Mouse (Mus musculus) liver, embryonic 13.5 days (tissue): ENCODE results near the gene Klk12. TPM values are rescaled to one million over a fixed set of nuclear protein-coding genes. Genes with fewer than 3 reads are reported as not detected.

ENCODE experiments used
- ATAC-seq: fragments of 200-750 bp; cut with Nextera tagmentation; 2 replicates; pipeline ENCODE4 v1.8.0; 2017; ENCODE audit warnings: low read depth, mild to moderate bottlenecking, moderate number of reproducible peaks, moderate library complexity
- DNase-seq: peaks from one replicate; pipeline ENCODE4 v3.0.0; 2022
- H3K27ac ChIP-seq: fragments of 300-500 bp; sonication (generic); 2 replicates; pipeline ENCODE4 v1.5.1; 2015; ENCODE audit warnings: moderate library complexity, mild to moderate bottlenecking, inconsistent platforms
- H3K27me3 ChIP-seq: fragments of 300-500 bp; sonication (generic); 2 replicates; pipeline ENCODE4 v1.6.1; 2015; ENCODE audit warnings: mild to moderate bottlenecking, inconsistent platforms
- H3K36me3 ChIP-seq: fragments of 300-500 bp; sonication (generic); 2 replicates; pipeline ENCODE4 v1.6.1; 2015; ENCODE audit warnings: mild to moderate bottlenecking, inconsistent platforms
- H3K4me1 ChIP-seq: fragments of 300-500 bp; sonication (generic); replicated peaks from 2 replicates; pipeline ENCODE4 v1.6.1; 2015; ENCODE audit warnings: inconsistent platforms
- H3K4me2 ChIP-seq: fragments of 300-500 bp; sonication (generic); 2 replicates; pipeline ENCODE4 v1.6.1; 2015; ENCODE audit warnings: inconsistent platforms, mild to moderate bottlenecking, moderate library complexity
- H3K4me3 ChIP-seq: fragments of 300-500 bp; sonication (generic); replicated peaks from 2 replicates; pipeline ENCODE4 v1.5.1; 2015; ENCODE audit warnings: mild to moderate bottlenecking, inconsistent platforms
- H3K9ac ChIP-seq: fragments of 300-500 bp; sonication (generic); 2 replicates; pipeline ENCODE4 v1.6.1; 2015; ENCODE audit warnings: mild to moderate bottlenecking, inconsistent platforms
- H3K9me3 ChIP-seq: fragments of 300-500 bp; sonication (generic); replicated peaks from 2 replicates; pipeline ENCODE4 v1.6.1; 2016; ENCODE audit warnings: inconsistent platforms
- WGBS: fragments of 180-500 bp; shearing (Covaris S2); methylation state at CpG from one replicate; pipeline ENCODE4 v1.1.7; 2015; ENCODE audit not compliant: insufficient replicate concordance; 5-methylcytosine and 5-hydroxymethylcytosine counted together
- polyA plus RNA-seq: library from polyadenylated mRNA; unstranded; fragments of >200 nt; fragmentation: Nextera tagmentation; extraction: Ambion mirVana; gene quantifications from 2 replicates; pipeline ENCODE4 v1.2.1, GENCODE M21; 2015

Klk12 gene
- polyA plus RNA-seq, result not detected in 2 replicates

GRCm38 (mm10) chr7:43768597-43768996, at the start of gene Klk12:
Gene Klk12 (plus strand): TSS chr7:43768897.
- H3K27ac ChIP-seq, result no peak within 1 kb of the TSS
- no peak within 1 kb of the TSS for H3K4me3 ChIP-seq
- no peak within 1 kb of the TSS for H3K9ac ChIP-seq
- H3K27me3 ChIP-seq, result no peaks in the 10 kb centered on the region
- ATAC-seq, result no peak
- WGBS, result 52% methylated on average over 4 of the region's 4 CpGs
- no peaks in the 10 kb centered on the region for H3K36me3 ChIP-seq
- no peaks in the 10 kb centered on the region for H3K9me3 ChIP-seq
- DNase-seq, result no peak
- no peaks in the 10 kb centered on the region for H3K4me1 ChIP-seq
- H3K4me2 ChIP-seq, result no peak within 1 kb of the TSS

DNA sequence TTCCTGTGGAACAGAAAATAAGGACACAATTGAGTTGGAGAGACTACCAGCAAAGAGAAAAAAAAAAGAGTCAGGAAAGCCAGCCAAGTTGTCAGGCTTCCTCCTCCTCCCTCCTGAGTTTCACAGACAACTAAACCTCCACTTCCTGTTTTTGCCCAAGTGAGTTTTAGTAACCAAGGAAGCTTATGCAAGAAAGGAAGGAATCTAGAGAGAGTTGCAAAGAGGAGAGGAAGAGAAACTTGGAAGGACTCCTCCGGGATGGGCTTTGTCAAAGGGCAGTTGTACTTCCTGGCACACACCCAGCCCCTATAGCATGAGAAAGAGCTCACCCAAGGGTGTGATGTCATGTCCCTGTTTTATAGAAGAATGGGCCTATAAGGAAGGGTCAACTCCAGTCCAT, 20.9 kb upstream of the Klk12 start:
- Histone ChIP-seq H3K36me3 (no peaks in the 10 kb centered on the region), H3K9ac (no peak overlapping the region), H3K27me3 (no peaks in the 10 kb centered on the region), H3K27ac (no peak overlapping the region), H3K4me1 (no peaks in the 10 kb centered on the region), H3K4me2 (no peak overlapping the region), H3K9me3 (no peaks in the 10 kb centered on the region), H3K4me3 (no peak overlapping the region)
- WGBS, result 14% methylated on average over 1 of the region's 1 CpGs
- no peak for DNase-seq
- ATAC-seq, result no peak

DNA sequence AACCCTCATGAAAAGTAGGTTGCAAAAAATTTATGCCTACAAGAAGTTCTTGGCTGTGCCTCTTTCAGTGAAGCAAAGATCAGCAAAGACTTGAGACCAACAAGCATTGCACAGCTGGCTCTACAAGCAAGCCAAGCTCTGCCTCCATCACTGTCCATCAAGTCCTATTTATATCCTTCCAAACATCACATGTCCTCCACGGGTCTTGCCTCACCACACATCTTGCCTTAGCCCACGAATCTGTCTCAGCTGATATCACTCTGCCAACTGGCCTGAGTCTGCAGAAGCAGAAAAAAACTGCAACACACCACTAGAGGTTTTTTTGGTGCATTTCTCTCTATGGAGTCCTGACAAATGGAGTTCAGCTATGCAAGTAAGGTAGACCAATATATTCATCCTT, 15.9 kb upstream of the Klk12 start:
- Histone ChIP-seq H3K4me1 (no peaks in the 10 kb centered on the region), H3K27me3 (no peaks in the 10 kb centered on the region), H3K27ac (no peak overlapping the region), H3K4me3 (no peak overlapping the region), H3K9ac (no peak overlapping the region), H3K36me3 (no peaks in the 10 kb centered on the region), H3K9me3 (no peaks in the 10 kb centered on the region), H3K4me2 (no peak overlapping the region)
- ATAC-seq, result no peak
- no peak for DNase-seq
- WGBS, result 20% methylated on average over 2 of the region's 2 CpGs

GRCm38 (mm10) chr7:43766484-43766883, 2.2 kb upstream of the Klk12 start:
- ATAC-seq (no peak), DNase-seq (no peak)
- Histone ChIP-seq H3K27me3 (no peaks in the 10 kb centered on the region), H3K9me3 (no peaks in the 10 kb centered on the region), H3K27ac (no peak overlapping the region), H3K4me3 (no peak overlapping the region), H3K9ac (no peak overlapping the region), H3K4me2 (no peak overlapping the region), H3K4me1 (no peaks in the 10 kb centered on the region), H3K36me3 (no peaks in the 10 kb centered on the region)
- WGBS, result 46% methylated on average over 8 of the region's 8 CpGs

GRCm38 (mm10) chr7:43769636-43770035, 939 bp downstream of the Klk12 start:
- 67% methylated on average over 8 of the region's 8 CpGs for WGBS
- no peak overlapping the region for H3K4me3 ChIP-seq
- ATAC-seq (no peak), DNase-seq (no peak)
- H3K4me2 ChIP-seq, result no peak overlapping the region
- H3K27me3 ChIP-seq, result no peaks in the 10 kb centered on the region
- no peaks in the 10 kb centered on the region for H3K4me1 ChIP-seq
- H3K9me3 ChIP-seq, result no peaks in the 10 kb centered on the region
- no peak overlapping the region for H3K27ac ChIP-seq
- H3K36me3 ChIP-seq, result no peaks in the 10 kb centered on the region
- H3K9ac ChIP-seq, result no peak overlapping the region

DNA sequence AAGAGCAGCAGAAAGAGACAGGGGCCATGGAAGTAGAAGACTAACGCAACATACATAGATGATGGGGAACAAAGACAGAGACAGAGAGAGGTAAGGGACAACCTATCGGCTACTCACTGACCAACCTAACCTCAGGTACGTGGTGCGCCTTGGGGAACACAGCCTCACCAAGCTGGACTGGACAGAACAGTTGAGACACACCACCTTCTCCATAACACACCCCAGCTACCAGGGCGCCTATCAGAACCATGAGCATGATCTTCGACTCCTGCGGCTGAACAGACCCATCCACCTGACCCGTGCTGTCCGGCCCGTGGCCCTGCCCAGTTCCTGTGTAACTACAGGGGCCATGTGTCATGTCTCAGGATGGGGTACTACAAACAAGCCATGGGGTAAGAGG, 2.0 kb downstream of the Klk12 start:
- DNase-seq (no peak), ATAC-seq (no peak)
- H3K4me3 ChIP-seq, result no peak overlapping the region
- no peak overlapping the region for H3K27ac ChIP-seq
- no peaks in the 10 kb centered on the region for H3K36me3 ChIP-seq
- H3K4me2 ChIP-seq, result no peak overlapping the region
- no peaks in the 10 kb centered on the region for H3K9me3 ChIP-seq
- H3K4me1 ChIP-seq, result no peaks in the 10 kb centered on the region
- H3K9ac ChIP-seq, result no peak overlapping the region
- WGBS, result 77% methylated on average over 10 of the region's 10 CpGs
- H3K27me3 ChIP-seq, result no peaks in the 10 kb centered on the region

GRCm38 (mm10) chr7:43771916-43772315, 3.2 kb downstream of the Klk12 start:
- 69% methylated on average over 6 of the region's 6 CpGs for WGBS
- no peak overlapping the region for H3K4me3 ChIP-seq
- no peaks in the 10 kb centered on the region for H3K9me3 ChIP-seq
- H3K27me3 ChIP-seq, result no peaks in the 10 kb centered on the region
- H3K4me1 ChIP-seq, result no peaks in the 10 kb centered on the region
- no peak for DNase-seq
- H3K36me3 ChIP-seq, result no peaks in the 10 kb centered on the region
- H3K4me2 ChIP-seq, result no peak overlapping the region
- no peak overlapping the region for H3K27ac ChIP-seq
- no peak for ATAC-seq
- H3K9ac ChIP-seq, result no peak overlapping the region

GRCm38 (mm10) chr7:43772901-43773300, 4.2 kb downstream of the Klk12 start:
- no peak for DNase-seq
- Histone ChIP-seq H3K4me1 (no peaks in the 10 kb centered on the region), H3K9ac (no peak overlapping the region), H3K36me3 (no peaks in the 10 kb centered on the region), H3K9me3 (no peaks in the 10 kb centered on the region), H3K27ac (no peak overlapping the region), H3K4me2 (no peak overlapping the region), H3K4me3 (no peak overlapping the region), H3K27me3 (no peaks in the 10 kb centered on the region)
- WGBS, result 70% methylated on average over 3 of the region's 3 CpGs
- ATAC-seq, result no peak

GRCm38 (mm10) chr7:43774364-43774763, 5.7 kb downstream of the Klk12 start, which contains the start of gene Klk11:
Gene Klk11 (plus strand): TSS chr7:43774604.
- H3K9ac ChIP-seq, result no peak within 1 kb of the TSS
- no peak for DNase-seq
- no peaks in the 10 kb centered on the region for H3K27me3 ChIP-seq
- no peak within 1 kb of the TSS for H3K4me2 ChIP-seq
- WGBS, result 66% methylated on average over 5 of the region's 5 CpGs
- H3K9me3 ChIP-seq, result no peaks in the 10 kb centered on the region
- H3K36me3 ChIP-seq, result no peaks in the 10 kb centered on the region
- ATAC-seq, result no peak
- no peak within 1 kb of the TSS for H3K27ac ChIP-seq
- H3K4me3 ChIP-seq, result no peak within 1 kb of the TSS
- no peaks in the 10 kb centered on the region for H3K4me1 ChIP-seq

DNA sequence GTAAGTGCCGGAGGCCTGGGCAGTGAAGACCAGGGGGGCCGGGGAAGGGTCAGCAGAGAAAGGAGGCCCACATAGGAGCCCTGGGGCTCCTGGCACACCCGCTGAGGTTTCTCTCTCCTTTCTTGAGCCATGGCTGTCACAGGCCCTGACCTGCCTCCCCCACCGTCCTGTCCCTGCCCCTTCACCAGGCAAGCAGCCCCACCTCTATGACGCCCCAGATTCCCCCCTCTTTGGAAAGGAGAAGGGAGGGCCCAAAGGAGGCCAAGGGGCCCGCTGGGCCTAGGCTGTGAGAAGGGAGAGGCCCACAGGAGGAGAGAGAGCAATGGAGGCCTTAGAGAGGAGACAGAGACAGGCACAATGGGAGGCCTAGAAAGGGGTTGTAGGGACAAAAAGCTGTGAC, 6.1 kb downstream of the Klk12 start:
- H3K9ac ChIP-seq, result no peak overlapping the region
- WGBS, result 56% methylated on average over 6 of the region's 6 CpGs
- no peak for ATAC-seq

DNA sequence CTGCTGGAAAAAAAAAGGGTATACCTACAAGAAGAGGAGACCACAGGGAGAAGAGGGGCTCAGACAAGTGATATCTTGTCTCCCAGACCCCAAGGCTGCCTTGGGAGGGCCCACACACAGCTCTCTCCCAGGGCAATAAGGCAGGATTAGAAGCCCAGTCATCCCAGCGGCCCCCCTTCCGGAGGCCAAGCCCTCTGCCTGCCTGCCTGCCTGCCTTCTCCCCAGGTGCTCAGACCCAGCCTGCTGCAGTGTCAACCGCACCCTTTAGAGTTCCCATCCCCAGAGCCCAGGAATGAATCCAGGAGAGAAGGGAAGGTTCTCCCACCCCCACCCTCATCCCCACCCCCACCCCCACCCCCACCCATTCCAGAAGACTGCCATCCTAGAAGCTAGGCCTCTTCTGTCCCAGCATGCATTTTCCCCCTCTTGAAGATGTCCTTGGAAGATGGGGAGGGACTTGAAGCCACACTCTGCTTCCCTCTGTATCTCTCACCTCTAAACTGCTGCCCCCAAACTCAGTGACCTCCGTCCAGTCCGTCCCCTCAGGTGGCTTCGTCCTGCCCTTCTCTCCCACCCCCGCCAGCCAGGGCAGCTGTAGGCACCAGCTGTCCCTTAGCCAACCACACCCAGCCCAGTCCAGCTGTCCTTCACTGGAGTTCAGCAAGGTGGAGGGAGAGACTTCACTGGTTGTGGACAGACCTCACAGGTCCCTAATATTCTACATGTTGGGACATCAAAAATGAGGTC, 6.8 kb downstream of the Klk12 start:
- Histone ChIP-seq H3K9me3 (no peaks in the 10 kb centered on the region), H3K36me3 (no peaks in the 10 kb centered on the region), H3K9ac (no peak overlapping the region), H3K27ac (no peak overlapping the region), H3K4me1 (no peaks in the 10 kb centered on the region), H3K4me2 (no peak overlapping the region), H3K4me3 (no peak overlapping the region), H3K27me3 (no peaks in the 10 kb centered on the region)
- 57% methylated on average over 7 of the region's 7 CpGs for WGBS
- ATAC-seq, result no peak
- no peak for DNase-seq

More for the DNA sequence above, 6.1 kb downstream of the Klk12 start:
- Histone ChIP-seq H3K4me1 (no peaks in the 10 kb centered on the region), H3K4me2 (no peak overlapping the region), H3K27me3 (no peaks in the 10 kb centered on the region), H3K36me3 (no peaks in the 10 kb centered on the region), H3K9me3 (no peaks in the 10 kb centered on the region), H3K4me3 (no peak overlapping the region), H3K27ac (no peak overlapping the region)
- no peak for DNase-seq

DNA sequence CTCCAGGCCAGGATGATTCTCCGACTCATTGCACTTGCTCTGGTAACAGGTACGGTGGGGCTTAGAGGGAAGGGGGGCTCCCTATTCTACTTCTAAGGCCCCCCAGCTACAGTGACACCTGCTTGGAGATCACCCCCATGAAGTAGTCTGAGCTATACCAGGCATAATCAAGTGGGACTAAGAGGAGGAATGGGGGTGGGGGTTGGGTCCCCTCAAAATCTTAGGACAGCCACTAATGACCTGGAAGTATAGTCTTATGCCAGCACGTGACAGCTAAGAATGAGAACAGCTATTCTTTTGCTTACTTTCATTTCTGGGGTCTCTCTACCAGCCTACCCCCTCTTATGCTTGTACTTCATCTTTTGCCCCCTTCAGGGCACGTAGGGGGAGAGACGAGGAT, 7.8 kb downstream of the Klk12 start:
- WGBS, result 71% methylated on average over 5 of the region's 5 CpGs
- ATAC-seq (no peak), DNase-seq (no peak)
- Histone ChIP-seq H3K27me3 (no peaks in the 10 kb centered on the region), H3K4me3 (no peak overlapping the region), H3K9me3 (no peaks in the 10 kb centered on the region), H3K27ac (no peak overlapping the region), H3K4me1 (no peaks in the 10 kb centered on the region), H3K36me3 (no peaks in the 10 kb centered on the region), H3K9ac (no peak overlapping the region), H3K4me2 (no peak overlapping the region)
